Mouse (Mus musculus) left cerebral cortex, adult 2 months (tissue): Measurements from ENCODE around the gene Plbd1. TPM values are rescaled to one million over a fixed set of nuclear protein-coding genes. Genes with fewer than 3 reads are reported as not detected.

ENCODE experiments used
- DNase-seq, 2 experiments: peaks; one replicate each; pipeline ENCODE4 v3.0.0; 2021 to 2022; ENCODE audit warnings: low spot score in 2 of 2, mixed read lengths in 1 of 2; ENCODE audit errors: extremely low spot score in 1 of 2
- H3K27ac ChIP-seq: fragments of 200-600 bp; 2 replicates; pipeline ENCODE4 v1.8.1; 2022
- H3K4me3 ChIP-seq: fragments of 200-600 bp; 2 replicates; pipeline ENCODE4 v1.8.1; 2022
- CTCF ChIP-seq: fragments of 200-600 bp; IDR thresholded peaks from 2 replicates; pipeline ENCODE4 v1.8.1; 2022; ENCODE audit warnings: antibody characterized with exemption, mild to moderate bottlenecking, moderate library complexity
- intact Hi-C: fragments of 180-260 bp; cut with DNase I; formaldehyde crosslinking; loops from one replicate; pipeline ENCODE4 v1.15.1; 2025
- total RNA-seq, 2 experiments: library from RNA; stranded (reverse); gene quantifications; 2 replicates each; pipeline ENCODE4 v1.2.3; 2021

Gene Plbd1
- total RNA-seq, 2 experiments from 2014 or later = 0.45 TPM; not detected in 1

- peak; percentile 18 for TF ChIP-seq CTCF
- Histone ChIP-seq H3K27ac (no peak overlapping the region), H3K4me3 (no peak overlapping the region)
- intact Hi-C loops = no loop called here
- peak; percentile 52 to 59 for DNase-seq
Measured at GRCm38 (mm10) chr6:136672467-136672866, 10.7 kb upstream of the Plbd1 start.

DNA sequence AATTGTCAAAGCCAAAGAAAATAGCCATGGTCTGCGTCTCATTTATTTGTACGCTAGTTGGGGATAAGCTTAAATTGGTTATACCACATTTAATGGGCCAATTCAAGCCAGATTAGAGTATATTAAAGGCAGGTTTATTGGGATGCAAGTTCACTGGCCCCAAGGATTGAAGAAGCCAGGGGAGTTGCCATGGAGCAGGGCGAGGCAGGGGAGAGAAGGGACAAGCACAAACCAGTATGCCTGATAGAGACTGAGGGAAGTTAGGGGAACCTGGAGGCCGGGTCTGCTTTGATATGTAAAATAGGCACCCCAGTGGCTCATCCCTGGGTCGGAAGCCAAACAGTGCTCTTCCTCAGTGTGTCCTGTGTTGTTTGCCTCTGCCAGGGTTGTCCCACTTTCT, 7.5 kb upstream of the Plbd1 start:
- intact Hi-C loops = no loop called here
- DNase-seq = no peak
- Histone ChIP-seq H3K4me3 (no peak overlapping the region), H3K27ac (no peak overlapping the region)
- TF ChIP-seq CTCF = no peak

DNA sequence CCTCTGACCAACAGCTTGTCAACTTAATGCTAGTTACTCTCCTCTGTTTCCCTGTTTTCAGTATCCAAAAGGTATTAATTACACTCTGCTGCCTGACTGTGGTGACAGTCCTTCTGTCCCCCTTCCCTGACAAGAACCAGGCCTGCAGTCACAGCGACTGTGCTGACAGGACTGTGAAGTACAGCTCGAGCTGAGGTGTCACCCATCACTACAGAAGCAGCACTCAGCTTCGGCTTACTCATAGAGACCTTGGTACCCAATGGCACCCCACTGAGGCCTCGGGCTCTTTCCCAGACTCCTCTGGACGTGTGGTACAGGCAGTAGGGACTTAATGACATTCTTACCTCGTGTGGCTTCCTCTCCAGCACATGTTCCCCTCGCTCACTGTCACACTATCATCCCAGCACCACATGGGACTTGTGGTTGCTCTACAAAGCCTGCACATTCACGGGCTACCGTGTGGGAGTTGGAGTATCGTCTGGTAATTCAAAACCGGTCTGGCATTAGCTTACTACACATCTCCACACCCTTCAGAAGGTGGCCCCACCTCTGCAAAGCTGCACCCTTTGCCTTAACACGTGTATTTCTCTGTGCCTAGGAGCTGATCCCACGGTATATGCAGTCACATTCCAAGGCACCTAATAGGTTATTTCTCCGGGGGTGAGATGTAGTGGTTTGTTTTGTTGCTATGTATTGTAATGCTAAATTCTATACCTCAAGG, 6.7 kb upstream of the Plbd1 start:
- no peak for TF ChIP-seq CTCF
- no peak overlapping the region for H3K27ac ChIP-seq
- DNase-seq = no peak
- intact Hi-C loops = no loop called here
- no peak overlapping the region for H3K4me3 ChIP-seq

DNA sequence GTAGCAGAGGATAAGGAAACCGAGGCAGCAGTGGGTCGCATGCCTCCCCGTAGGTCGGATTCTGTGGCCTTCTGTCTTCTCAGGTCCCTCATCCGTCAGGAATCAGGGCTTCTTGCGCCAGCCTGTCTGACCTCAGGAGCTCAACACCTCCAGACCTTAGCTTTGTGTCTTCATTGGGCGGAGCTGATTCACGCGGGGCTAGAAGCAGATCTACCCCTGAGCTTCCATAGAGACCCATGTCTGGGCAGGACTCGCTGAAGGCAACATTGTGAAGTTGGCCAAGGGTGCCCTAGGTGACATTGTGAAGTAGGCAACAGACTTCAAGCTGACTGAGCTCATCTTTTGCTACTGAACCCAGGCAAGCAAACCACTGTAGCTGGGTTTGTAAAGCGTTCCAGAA, 335 bp upstream of the Plbd1 start:
- intact Hi-C loops = no loop called here
- no peak for TF ChIP-seq CTCF
- no peak overlapping the region for H3K27ac ChIP-seq
- no peak for DNase-seq
- no peak overlapping the region for H3K4me3 ChIP-seq

- TF ChIP-seq CTCF = no peak
- H3K27ac ChIP-seq = no peak overlapping the region
- no peak overlapping the region for H3K4me3 ChIP-seq
- DNase-seq = no peak
- intact Hi-C loops = no loop called here
Measured at GRCm38 (mm10) chr6:136660831-136661705, 660 bp downstream of the Plbd1 start.

- intact Hi-C loops = no loop called here
- DNase-seq = no peak
- Histone ChIP-seq H3K4me3 (no peak overlapping the region), H3K27ac (no peak overlapping the region)
- no peak for TF ChIP-seq CTCF
Measured at GRCm38 (mm10) chr6:136659226-136659625, 2.5 kb downstream of the Plbd1 start.

- DNase-seq = no peak
- H3K4me3 ChIP-seq = no peak overlapping the region
- intact Hi-C loops = no loop called here
Measured at GRCm38 (mm10) chr6:136658303-136658702, 3.4 kb downstream of the Plbd1 start.

DNA sequence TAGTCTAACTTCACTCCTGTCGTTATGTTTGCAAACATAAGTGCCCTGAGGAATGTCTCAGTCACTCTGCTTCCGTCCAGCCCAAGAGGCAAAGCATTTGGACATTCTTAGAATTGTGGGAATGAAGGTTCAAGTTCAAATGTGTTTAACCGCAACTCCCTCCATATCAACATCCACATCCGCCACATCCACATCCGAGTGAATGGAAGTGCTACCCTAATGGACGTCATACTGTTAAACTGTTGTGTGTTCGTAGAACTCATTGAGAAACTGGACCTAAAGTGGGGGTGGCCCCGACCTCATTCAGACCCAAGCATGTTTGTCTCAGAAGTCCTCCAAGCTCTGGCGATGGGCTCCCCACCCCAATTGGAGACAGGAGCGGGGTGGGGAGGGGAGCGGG, 5.9 kb downstream of the Plbd1 start:
- Histone ChIP-seq H3K27ac (no peak overlapping the region), H3K4me3 (no peak overlapping the region)
- no peak for DNase-seq
- TF ChIP-seq CTCF = no peak
- intact Hi-C loops = loop anchor here (2.0 kb wide), 1 partner anchor 33 kb away; no protein-coding TSS in a partner anchor

More at GRCm38 (mm10) chr6:136658303-136658702, 3.4 kb downstream of the Plbd1 start:
- no peak overlapping the region for H3K27ac ChIP-seq
- no peak for TF ChIP-seq CTCF

- no peak overlapping the region for H3K4me3 ChIP-seq
- TF ChIP-seq CTCF = no peak
- no peak overlapping the region for H3K27ac ChIP-seq
- intact Hi-C loops = no loop called here
- DNase-seq = no peak
Measured at GRCm38 (mm10) chr6:136654470-136654869, 7.3 kb downstream of the Plbd1 start.

DNA sequence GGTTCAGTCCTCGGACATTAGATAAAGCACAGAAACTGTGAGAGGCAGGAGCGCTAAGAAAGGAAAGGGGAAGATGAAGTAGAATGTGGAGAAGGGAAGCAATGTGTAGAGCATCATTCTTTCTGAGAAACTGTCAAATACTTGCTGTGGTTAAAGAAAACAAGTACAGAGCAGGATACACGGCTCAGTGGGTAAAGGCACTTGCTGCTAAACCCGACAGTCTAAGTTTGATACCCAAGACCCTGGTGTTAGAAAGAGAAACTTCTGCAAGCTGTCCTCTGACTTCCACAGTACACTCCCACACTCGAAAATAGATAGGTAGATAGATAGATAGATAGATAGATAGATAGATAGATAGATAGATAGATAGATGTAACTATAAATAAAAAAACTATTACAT, 8.4 kb downstream of the Plbd1 start:
- Histone ChIP-seq H3K27ac (no peak overlapping the region), H3K4me3 (no peak overlapping the region)
- TF ChIP-seq CTCF = no peak
- intact Hi-C loops = no loop called here
- DNase-seq = no peak

GRCm38 (mm10) chr6:136650664-136651063, 11.1 kb downstream of the Plbd1 start:
- no peak for DNase-seq
- Histone ChIP-seq H3K4me3 (no peak overlapping the region), H3K27ac (no peak overlapping the region)
- intact Hi-C loops = no loop called here
- no peak for TF ChIP-seq CTCF

DNA sequence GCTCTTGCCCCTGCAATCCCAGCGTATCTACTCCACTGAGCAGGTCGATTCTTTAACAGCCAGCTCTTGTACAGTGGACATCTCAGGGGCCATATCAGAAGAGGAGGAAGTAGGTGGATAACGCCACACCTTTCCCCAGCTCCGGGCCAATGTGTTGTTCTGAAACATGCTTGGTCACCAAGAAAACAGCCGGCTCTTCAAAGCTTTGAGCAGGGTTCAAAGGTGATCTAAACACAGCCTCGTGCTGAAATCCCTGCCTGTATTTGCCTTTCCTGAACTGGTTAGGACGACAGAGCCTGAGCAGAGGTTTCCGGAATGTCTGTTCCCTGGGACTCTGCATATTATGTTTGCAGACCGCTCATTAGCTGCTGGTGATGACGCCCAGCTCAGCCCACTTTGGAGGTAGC, 14.3 kb downstream of the Plbd1 start:
- no peak for TF ChIP-seq CTCF
- H3K27ac ChIP-seq = no peak overlapping the region
- no peak overlapping the region for H3K4me3 ChIP-seq
- DNase-seq = no peak
- intact Hi-C loops = no loop called here
